Mouse (Mus musculus): ENCODE data around the gene Mrpl33.

Mrpl33 gene

GRCm38 (mm10) chr5:31698297-31698726 lies 101.6 kb downstream of the Mrpl33 start:
- peak; percentile 45 for DNase-seq (ENCODE audit: low read depth, low spot score)

- DNase-seq (ENCODE audit: low read depth, low spot score) = no peak
Measured at GRCm38 (mm10) chr5:31698931-31699330, 102.2 kb downstream of the Mrpl33 start.

GRCm38 (mm10) chr5:31699397-31699796 lies 102.7 kb downstream of the Mrpl33 start:
- DNase-seq (ENCODE audit: low read depth, low spot score) = no peak

- DNase-seq (ENCODE audit: low read depth, low spot score) = no peak
Measured at GRCm38 (mm10) chr5:31704971-31705370, 108.2 kb downstream of the Mrpl33 start.

- no peak for DNase-seq (ENCODE audit: low read depth, low spot score)
Measured at GRCm38 (mm10) chr5:31706826-31707225, 110.1 kb downstream of the Mrpl33 start.

GRCm38 (mm10) chr5:31709389-31709788 lies 112.7 kb downstream of the Mrpl33 start:
- no peak for DNase-seq (ENCODE audit: low read depth, low spot score)

GRCm38 (mm10) chr5:31713280-31713711 lies 116.6 kb downstream of the Mrpl33 start:
- no peak for DNase-seq (ENCODE audit: low read depth, low spot score)

GRCm38 (mm10) chr5:31713841-31714264 lies 117.1 kb downstream of the Mrpl33 start:
- DNase-seq (ENCODE audit: low read depth, low spot score) = no peak

Measured in WW6 (cell line).